ENCODE assay signal across 9 mouse cellular contexts in the genomic region with DNA sequence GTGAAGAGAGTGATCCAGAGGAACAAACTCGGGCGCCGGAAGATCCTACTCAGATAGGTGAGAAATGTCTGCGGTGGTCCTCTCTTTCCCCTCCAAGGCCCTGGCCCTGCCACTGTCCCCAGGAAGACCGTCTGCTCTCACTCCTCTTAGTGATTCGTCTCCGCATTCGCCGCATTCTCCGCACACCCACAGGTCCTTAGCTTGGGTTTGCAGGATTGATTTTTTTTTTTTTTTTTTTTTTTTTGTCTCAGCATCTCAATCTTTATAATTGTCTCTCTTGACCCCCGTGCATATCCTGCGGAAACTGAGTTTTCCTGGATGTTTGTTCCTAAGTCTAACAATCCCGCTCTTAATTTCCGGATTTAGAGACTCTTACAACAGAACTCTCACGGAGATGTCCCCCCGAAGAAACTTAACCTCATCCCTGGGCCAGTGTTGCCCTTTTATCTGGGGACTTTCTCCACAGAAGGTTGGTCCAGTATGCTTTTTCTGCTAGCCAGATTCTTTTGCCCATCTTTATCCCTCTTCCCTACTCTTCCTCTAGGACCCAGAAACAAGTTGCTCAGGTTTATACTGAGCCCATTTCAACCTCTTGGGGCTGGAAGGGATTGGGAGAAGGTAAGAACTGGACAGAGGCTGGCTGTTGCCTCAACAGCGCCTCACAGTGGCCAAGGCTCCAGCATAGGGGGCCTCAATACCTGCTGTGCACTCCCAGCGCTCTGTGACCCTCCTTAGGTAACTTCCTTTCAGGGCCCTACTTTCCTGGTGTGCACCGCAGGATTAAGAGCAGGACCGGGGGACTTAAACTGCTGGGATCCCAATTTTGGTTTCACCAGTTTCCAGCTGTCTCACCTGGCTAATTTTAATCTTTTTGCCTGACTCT. TPM values are rescaled to one million over a fixed set of nuclear protein-coding genes. Genes with fewer than 3 reads are reported as not detected.
DNase-seq lines count a peak whose midpoint lies in the region; ATAC-seq and TF ChIP-seq lines count a peak whose summit lies in the region.
"Had no signal": no experiment of that assay in that cellular context is flagged by ENCODE, and none has a peak within 500 bp of the region (broad histone marks: within the 10 kb centered on the region; RNA-seq: fewer than 3 reads in every experiment).

No protein-coding gene starts in this region.

- 0 out of 2 replicates have a peak overlapping the region, but pooled peaks have one; percentile 83 for H3K27ac ChIP-seq in embryonic facial prominence, embryonic 15.5 days (replicated peaks)
- no peak overlapping the region for H3K27ac ChIP-seq in lung, embryonic 15.5 days
- no peak overlapping the region for H3K27ac ChIP-seq in olfactory bulb, adult 2 months (ENCODE audit: insufficient read depth, low read depth, low read length)

- H3K4me1 ChIP-seq in embryonic facial prominence, embryonic 15.5 days, result peaks cover 43% of the 10 kb centered on the region
- H3K4me1 ChIP-seq in lung, embryonic 15.5 days, result peaks cover 17% of the 10 kb centered on the region
- H3K4me1 ChIP-seq in olfactory bulb, adult 2 months (ENCODE audit: control insufficient read depth, insufficient read depth, low read length), result peaks cover 10% of the 10 kb centered on the region

- DNase-seq in 3T3-L1 (ENCODE audit: low read depth, low spot score), result peak; percentile 80
- DNase-seq in ES-CJ7 (ENCODE audit: low read depth, low spot score), result peak; percentile 87
- no peak for DNase-seq in layer of hippocampus, adult 8-10 months (ENCODE audit: low spot score in 2 of 2)
- DNase-seq in urinary bladder, adult 2 months (ENCODE audit: low spot score), result no peak

- peak overlapping the region; percentile 24 for H3K9ac ChIP-seq in embryonic facial prominence, embryonic 15.5 days
- peak overlapping the region; percentile 48; the same call in 1 of the 2 replicates for H3K9ac ChIP-seq in lung, embryonic 15.5 days

- H3K4me2 ChIP-seq in embryonic facial prominence, embryonic 15.5 days (replicated peaks), result peak overlapping the region; percentile 92
- H3K4me2 ChIP-seq in lung, embryonic 15.5 days, result peak overlapping the region; percentile 95

- no peaks in the 10 kb centered on the region for H3K9me3 ChIP-seq in embryonic facial prominence, embryonic 15.5 days (replicated peaks)
- no peaks in the 10 kb centered on the region for H3K9me3 ChIP-seq in lung, embryonic 15.5 days

- no peaks in the 10 kb centered on the region for H3K36me3 ChIP-seq in embryonic facial prominence, embryonic 15.5 days
- no peaks in the 10 kb centered on the region for H3K36me3 ChIP-seq in lung, embryonic 15.5 days

- ATAC-seq in embryonic facial prominence, embryonic 15.5 days (ENCODE audit: insufficient number of reproducible peaks, low FRiP score, low TSS enrichment, low read depth), result no peak
- peak; percentile 0 for ATAC-seq in inflammation-experienced regulatory T-cells, adult 6 months
- ATAC-seq in lung, embryonic 15.5 days (ENCODE audit: borderline replicate concordance, extremely low read depth, low FRiP score, low TSS enrichment), result no peak

- H3K4me3 ChIP-seq in embryonic facial prominence, embryonic 15.5 days (replicated peaks), result peak overlapping the region; percentile 59
- H3K4me3 ChIP-seq in lung, embryonic 15.5 days, result peak overlapping the region; percentile 60
- peak overlapping the region; percentile 34; the same call in 1 of the 2 replicates for H3K4me3 ChIP-seq in olfactory bulb, adult 2 months (ENCODE audit: insufficient read depth, low read depth, low read length)

- no peak for TF ChIP-seq POLR2A in olfactory bulb, adult 2 months (IDR thresholded peaks at IDR 0.05; ENCODE audit: insufficient read depth, low read depth, low read length)

- WGBS in embryonic facial prominence, embryonic 15.5 days, result 3% methylated on average over 20 of the region's 20 CpGs
- 4% methylated on average over 20 of the region's 20 CpGs for WGBS in lung, embryonic 15.5 days
- 4% methylated on average over 20 of the region's 20 CpGs for WGBS in olfactory bulb, adult 2 months

- no peak for TF ChIP-seq CTCF in olfactory bulb, adult 2 months (IDR thresholded peaks at IDR 0.05; ENCODE audit: insufficient read depth, low read depth, low read length)

- peaks cover 97% of the 10 kb centered on the region for H3K27me3 ChIP-seq in embryonic facial prominence, embryonic 15.5 days
- H3K27me3 ChIP-seq in lung, embryonic 15.5 days, result peaks cover 97% of the 10 kb centered on the region

RNA-seq across cellular contexts. Expression of a gene that starts 1.2 kb away (rescaled TPM):
- polyA plus RNA-seq in embryonic facial prominence, embryonic 15.5 days (2015; fragmentation: Nextera tagmentation; extraction: Ambion mirVana), result 1.8 and 2.3 TPM in 2 replicates
- under 1 TPM in 2 of 3 experiments, not detected in 1; 0.23 to 0.26 TPM for polyA plus RNA-seq in inflammation-experienced regulatory T-cells, adult 6 months (2017; shearing (Covaris generic))
- polyA plus RNA-seq in lung, embryonic 15.5 days (2015; fragmentation: Nextera tagmentation; extraction: Ambion mirVana), result 0.15 and 0.20 TPM in 2 replicates
- not detected in 2 replicates for polyA plus RNA-seq in olfactory bulb, adult 2 months (2012; ENCODE audit: insufficient read depth, insufficient read length, low replicate concordance, missing spikeins)
- total RNA-seq in layer of hippocampus, adult 8-10 months (2022), result under 1 TPM; 0.35 to 0.52 (median 0.39) TPM
- 0.66 and 0.97 TPM in 2 replicates for polyA plus RNA-seq in urinary bladder, adult 2 months (2012; rRNA removed)

RNA-seq across cellular contexts. Expression of a gene that starts 16.0 kb away (rescaled TPM):
- 0.20 TPM in 1 of 2 replicates, not detected in the other for polyA plus RNA-seq in embryonic facial prominence, embryonic 15.5 days (2015; fragmentation: Nextera tagmentation; extraction: Ambion mirVana)
- polyA plus RNA-seq in inflammation-experienced regulatory T-cells, adult 6 months (2017; shearing (Covaris generic)), result not detected
- polyA plus RNA-seq in lung, embryonic 15.5 days (2015; fragmentation: Nextera tagmentation; extraction: Ambion mirVana), result not detected in 2 replicates
- not detected in 2 replicates for polyA plus RNA-seq in olfactory bulb, adult 2 months (2012; ENCODE audit: insufficient read depth, insufficient read length, low replicate concordance, missing spikeins)
- total RNA-seq in layer of hippocampus, adult 8-10 months (2022), result not detected
- polyA plus RNA-seq in urinary bladder, adult 2 months (2012; rRNA removed), result not detected in 2 replicates
- polyA plus RNA-seq: gonadal fat pad, adult 2 months had no signal

Comparison
In these comparisons a context has a peak if more than half of its experiments do, and no peak if none do; other contexts are left out.
1. DNase-seq: peak in 3T3-L1 (single experiment) and ES-CJ7 (single experiment); none in layer of hippocampus, adult 8-10 months (0 of 2) and urinary bladder, adult 2 months (single experiment).
2. Peak in every context shown above with its lines, with median percentiles within 50 percentile points of each other: H3K4me3 ChIP-seq.